Mouse (Mus musculus) G1E (cell line): Measurements from ENCODE around the gene Rcor2. TPM values are rescaled to one million over a fixed set of nuclear protein-coding genes. Genes with fewer than 3 reads are reported as not detected.

ENCODE experiments used
- ATAC-seq: 2 replicates; pipeline ENCODE4 v1.8.0; 2016; ENCODE audit warnings: mild to moderate bottlenecking; ENCODE audit not compliant: insufficient number of reproducible peaks, poor library complexity, low FRiP score, severe bottlenecking; ENCODE audit errors: extremely low read depth
- DNase-seq: peaks from one replicate; pipeline ENCODE4 v3.0.0; 2012; ENCODE audit warnings: low spot score
- H3K27me3 ChIP-seq: 2 replicates; pipeline ENCODE4 v1.6.1; 2012; ENCODE audit warnings: mild to moderate bottlenecking, low read length, inconsistent platforms; ENCODE audit not compliant: insufficient read depth
- H3K36me3 ChIP-seq: replicated peaks from 2 replicates; pipeline ENCODE3; 2012; ENCODE audit warnings: mild to moderate bottlenecking, inconsistent platforms
- H3K4me1 ChIP-seq: 2 replicates; pipeline ENCODE4 v1.6.1; 2012; ENCODE audit warnings: low read depth, low read length, inconsistent platforms, mixed read lengths; ENCODE audit not compliant: insufficient read depth
- H3K4me3 ChIP-seq: 2 replicates; pipeline ENCODE4 v1.5.1; 2012; ENCODE audit warnings: low read depth, mild to moderate bottlenecking, inconsistent platforms, low read length, moderate library complexity, mixed read lengths
- H3K9me3 ChIP-seq: replicated peaks from 2 replicates; pipeline ENCODE4 v1.6.1; 2012; ENCODE audit warnings: inconsistent platforms
- CTCF ChIP-seq: IDR thresholded peaks from 2 replicates; pipeline ENCODE4 v1.5.1; 2012; ENCODE audit warnings: low read depth, low read length, inconsistent platforms, mixed read lengths
- GATA1 ChIP-seq: IDR thresholded peaks from 2 replicates; pipeline ENCODE4 v1.6.1; 2012; ENCODE audit warnings: borderline replicate concordance, low read length, inconsistent platforms, mixed read lengths
- GATA2 ChIP-seq: IDR thresholded peaks from 2 replicates; pipeline ENCODE4 v1.6.1; 2012; ENCODE audit warnings: low read depth, low read length, inconsistent platforms, borderline replicate concordance
- POLR2AphosphoS5 ChIP-seq: IDR thresholded peaks from 2 replicates; pipeline ENCODE4 v1.6.1; 2012; ENCODE audit warnings: low read depth, low read length, inconsistent platforms; ENCODE audit not compliant: insufficient replicate concordance
- TAL1 ChIP-seq: conservative IDR thresholded peaks from 2 replicates; pipeline ENCODE4 v1.6.1; 2012; ENCODE audit warnings: low read depth, low read length, inconsistent platforms, mixed read lengths
- polyA plus RNA-seq: library from polyadenylated mRNA; stranded (reverse); fragments of >175 nt; gene quantifications from 2 replicates; pipeline ENCODE4 v1.2.3, GENCODE M21; 2012
- total RNA-seq, 2 experiments: library from RNA; stranded (forward) in 1 of 2; stranded (reverse) in 1 of 2; fragments of 200-1000 nt in 1 of 2; fragments of >200 nt in 1 of 2; fragmentation: Nextera tagmentation in 1 of 2; gene quantifications; 2 replicates each; pipeline ENCODE4 v1.2.3; 2014 to 2017

The Rcor2 gene
- total RNA-seq (2014; fragmentation: Nextera tagmentation) (20.9 and 22.2 TPM in 2 replicates), total RNA-seq (2017) (20.8 and 22.5 TPM in 2 replicates), polyA plus RNA-seq (62.2 and 74.4 TPM in 2 replicates)

GRCm38 (mm10) chr19:7267091-7267741 lies at the start of gene Rcor2:
Gene Rcor2 (plus strand): TSS chr19:7267325.
- H3K4me3 ChIP-seq = peak within 1 kb of the TSS; percentile 86
- ATAC-seq (no peak), DNase-seq (peak; percentile 59)
- H3K36me3 ChIP-seq = peaks cover 27% of the 10 kb centered on the region
- peaks cover 65% of the 10 kb centered on the region for H3K4me1 ChIP-seq
- peaks cover 5% of the 10 kb centered on the region; the same call in 1 of the 2 replicates for H3K9me3 ChIP-seq
- peaks cover 30% of the 10 kb centered on the region for H3K27me3 ChIP-seq
- TF ChIP-seq CTCF (no peak), GATA2 (no peak), TAL1 (no peak), GATA1 (no peak), POLR2AphosphoS5 (no peak)

DNA sequence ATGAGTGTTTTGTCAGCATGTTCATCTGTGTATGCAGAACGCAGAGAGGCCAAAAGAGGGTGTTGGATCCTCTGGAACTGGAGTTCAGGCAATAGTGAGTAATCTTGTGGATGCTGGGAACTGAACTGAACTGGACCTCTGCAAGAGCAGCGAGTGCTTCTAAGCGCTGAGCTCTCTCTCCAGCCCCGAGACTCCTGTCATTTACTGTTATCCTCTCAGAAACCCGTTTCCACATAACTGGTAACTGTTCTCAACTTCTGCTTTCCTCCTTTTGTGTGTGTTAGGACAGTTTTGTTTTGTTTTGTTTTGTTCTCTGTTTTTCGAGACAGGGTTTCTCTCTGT lies 49.2 kb upstream of the Rcor2 start:
- Histone ChIP-seq H3K36me3 (peaks cover 41% of the 10 kb centered on the region), H3K9me3 (0 out of 2 replicates have a peak, but pooled peaks cover 5% of the 10 kb centered on the region), H3K27me3 (no peaks in the 10 kb centered on the region), H3K4me1 (peaks cover 40% of the 10 kb centered on the region), H3K4me3 (peak overlapping the region; percentile 88)
- no peak for DNase-seq
- ATAC-seq = no peak
- TF ChIP-seq GATA1 = no peak
- TF ChIP-seq TAL1 = no peak
- TF ChIP-seq GATA2 = no peak
- no peak for TF ChIP-seq CTCF
- no peak for TF ChIP-seq POLR2AphosphoS5

GRCm38 (mm10) chr19:7218753-7219152 lies 48.4 kb upstream of the Rcor2 start:
- peaks cover 32% of the 10 kb centered on the region for H3K36me3 ChIP-seq
- 0 out of 2 replicates have a peak, but pooled peaks cover 5% of the 10 kb centered on the region for H3K9me3 ChIP-seq
- no peak for ATAC-seq
- TF ChIP-seq GATA1 (no peak), TAL1 (no peak), POLR2AphosphoS5 (no peak), GATA2 (no peak), CTCF (no peak)
- peaks cover 35% of the 10 kb centered on the region for H3K4me1 ChIP-seq
- no peak overlapping the region; the same call in 1 of the 2 replicates for H3K4me3 ChIP-seq
- DNase-seq = no peak
- no peaks in the 10 kb centered on the region for H3K27me3 ChIP-seq

DNA sequence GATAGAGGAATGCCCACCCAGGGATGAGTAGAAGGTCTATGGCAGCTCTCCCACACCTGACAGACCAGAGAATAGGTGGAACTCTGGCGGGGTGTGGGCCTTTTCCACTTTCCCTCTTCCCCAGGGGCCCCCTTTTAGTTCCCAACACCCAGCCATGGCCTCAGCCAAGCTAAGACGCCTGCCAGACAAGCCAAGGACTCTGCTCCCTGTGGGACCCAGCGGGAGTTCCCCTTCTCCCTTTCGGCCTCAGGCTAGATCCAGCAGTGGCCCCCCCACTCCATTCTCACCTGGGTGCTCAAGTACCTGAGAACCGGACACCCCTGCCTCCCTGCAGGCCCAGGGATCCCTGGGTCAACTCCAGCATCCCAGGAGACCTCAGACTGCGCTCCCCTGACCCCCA lies 44.9 kb upstream of the Rcor2 start:
- ATAC-seq (no peak), DNase-seq (no peak)
- Histone ChIP-seq H3K4me3 (no peak overlapping the region), H3K4me1 (peaks cover 28% of the 10 kb centered on the region), H3K9me3 (0 out of 2 replicates have a peak, but pooled peaks cover 5% of the 10 kb centered on the region), H3K27me3 (no peaks in the 10 kb centered on the region), H3K36me3 (peaks cover 31% of the 10 kb centered on the region)
- TF ChIP-seq CTCF (no peak), TAL1 (no peak), GATA1 (no peak), POLR2AphosphoS5 (no peak)

- Histone ChIP-seq H3K9me3 (0 out of 2 replicates have a peak, but pooled peaks cover 5% of the 10 kb centered on the region), H3K4me3 (no peak overlapping the region), H3K4me1 (peaks cover 32% of the 10 kb centered on the region), H3K36me3 (peaks cover 44% of the 10 kb centered on the region), H3K27me3 (no peaks in the 10 kb centered on the region)
- no peak for ATAC-seq
- DNase-seq = no peak
- TF ChIP-seq CTCF (no peak), GATA2 (no peak), GATA1 (no peak), TAL1 (no peak), POLR2AphosphoS5 (no peak; the same call in 1 of the 2 replicates)
Measured at GRCm38 (mm10) chr19:7223488-7223887, 43.6 kb upstream of the Rcor2 start.

- DNase-seq = no peak
- ATAC-seq = no peak
- TF ChIP-seq POLR2AphosphoS5 (no peak), CTCF (no peak), TAL1 (no peak), GATA1 (no peak), GATA2 (no peak)
Measured at GRCm38 (mm10) chr19:7224253-7224652, 42.9 kb upstream of the Rcor2 start.

GRCm38 (mm10) chr19:7225096-7225690 lies 41.9 kb upstream of the Rcor2 start:
- no peaks in the 10 kb centered on the region for H3K27me3 ChIP-seq
- TF ChIP-seq GATA2 (no peak), TAL1 (no peak), POLR2AphosphoS5 (no peak), GATA1 (no peak), CTCF (no peak)

More at GRCm38 (mm10) chr19:7224253-7224652, 42.9 kb upstream of the Rcor2 start:
- H3K4me3 ChIP-seq = no peak overlapping the region
- H3K9me3 ChIP-seq = 0 out of 2 replicates have a peak, but pooled peaks cover 5% of the 10 kb centered on the region
- H3K27me3 ChIP-seq = no peaks in the 10 kb centered on the region
- peaks cover 51% of the 10 kb centered on the region for H3K36me3 ChIP-seq
- H3K4me1 ChIP-seq = peaks cover 28% of the 10 kb centered on the region

More at GRCm38 (mm10) chr19:7225096-7225690, 41.9 kb upstream of the Rcor2 start:
- ATAC-seq (no peak), DNase-seq (no peak)
- peaks cover 60% of the 10 kb centered on the region for H3K36me3 ChIP-seq
- no peak overlapping the region for H3K4me3 ChIP-seq
- 0 out of 2 replicates have a peak, but pooled peaks cover 5% of the 10 kb centered on the region for H3K9me3 ChIP-seq
- peaks cover 28% of the 10 kb centered on the region for H3K4me1 ChIP-seq
